Mouse (Mus musculus) brain, embryonic 14.5 days (tissue): ENCODE results near the gene Magix. TPM values are rescaled to one million over a fixed set of nuclear protein-coding genes. Genes with fewer than 3 reads are reported as not detected.

Experiments
- DNase-seq: peaks from one replicate; pipeline ENCODE4 v3.0.0-alpha.2; 2011; ENCODE audit warnings: low read depth
- CTCF ChIP-seq: fragments of 200-500 bp; IDR thresholded peaks from 2 replicates; pipeline ENCODE4 v1.5.1; 2012; ENCODE audit warnings: inconsistent platforms, mild to moderate bottlenecking, moderate library complexity, borderline replicate concordance; ENCODE audit not compliant: insufficient read depth, insufficient read length; ENCODE audit errors: extremely low read depth
- POLR2A ChIP-seq: fragments of 200-500 bp; IDR thresholded peaks from 2 replicates; pipeline ENCODE4 v1.6.1; 2012; ENCODE audit warnings: mild to moderate bottlenecking, inconsistent platforms, borderline replicate concordance; ENCODE audit not compliant: poor library complexity, insufficient read depth, insufficient read length, severe bottlenecking; ENCODE audit errors: extremely low read depth
- polyA plus RNA-seq: library from polyadenylated mRNA; depleted of rRNA; stranded (reverse); fragments of >200 nt; gene quantifications from 2 replicates; pipeline ENCODE4 v1.2.3, GENCODE M21; 2012; rRNA removed

The Magix gene
- polyA plus RNA-seq, 1 experiment: 0.21 TPM

DNA sequence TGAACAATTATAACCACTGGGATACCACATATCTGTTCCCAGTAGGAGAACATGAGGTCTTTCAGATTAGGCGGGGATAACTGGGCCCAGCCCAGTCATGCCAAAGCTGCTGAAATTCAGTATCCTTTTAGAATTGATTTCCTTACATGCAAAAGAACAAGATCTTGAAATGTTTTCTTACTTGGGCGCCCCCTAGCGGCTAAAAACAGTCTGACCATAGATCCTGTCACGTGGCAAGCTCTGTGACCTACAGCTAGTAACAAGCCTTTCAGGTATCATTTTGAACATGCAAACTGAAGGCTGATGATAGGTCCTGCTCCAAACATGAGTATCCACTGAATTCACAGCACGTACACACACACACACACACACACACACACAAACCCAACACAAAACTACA, 35.7 kb downstream of the Magix start:
- DNase-seq: peak; percentile 84
- peak; percentile 58; the same call in 1 of the 2 replicates for TF ChIP-seq CTCF
- TF ChIP-seq POLR2A: no peak

DNA sequence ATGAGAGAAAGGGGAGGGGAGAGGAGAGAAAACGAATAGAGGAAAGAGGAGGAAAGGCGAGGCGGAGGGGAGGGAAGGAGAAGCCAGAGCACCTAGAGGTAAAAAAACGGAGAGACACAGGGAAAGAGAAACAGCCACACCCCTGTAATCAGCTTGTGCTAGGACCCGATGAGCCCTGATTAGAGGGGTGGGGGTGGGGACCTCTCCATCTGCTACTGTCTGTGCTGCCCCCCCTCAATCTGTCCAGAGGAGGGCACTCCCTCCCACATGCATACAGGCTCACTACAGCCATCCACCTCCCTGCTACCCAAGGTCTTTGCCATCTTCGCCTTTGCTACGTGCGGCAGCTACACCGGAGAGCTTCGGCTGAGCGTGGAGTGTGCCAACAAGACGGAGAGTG, 40.3 kb downstream of the Magix start:
- TF ChIP-seq CTCF (no peak), POLR2A (no peak)
- DNase-seq: peak; percentile 39

DNA sequence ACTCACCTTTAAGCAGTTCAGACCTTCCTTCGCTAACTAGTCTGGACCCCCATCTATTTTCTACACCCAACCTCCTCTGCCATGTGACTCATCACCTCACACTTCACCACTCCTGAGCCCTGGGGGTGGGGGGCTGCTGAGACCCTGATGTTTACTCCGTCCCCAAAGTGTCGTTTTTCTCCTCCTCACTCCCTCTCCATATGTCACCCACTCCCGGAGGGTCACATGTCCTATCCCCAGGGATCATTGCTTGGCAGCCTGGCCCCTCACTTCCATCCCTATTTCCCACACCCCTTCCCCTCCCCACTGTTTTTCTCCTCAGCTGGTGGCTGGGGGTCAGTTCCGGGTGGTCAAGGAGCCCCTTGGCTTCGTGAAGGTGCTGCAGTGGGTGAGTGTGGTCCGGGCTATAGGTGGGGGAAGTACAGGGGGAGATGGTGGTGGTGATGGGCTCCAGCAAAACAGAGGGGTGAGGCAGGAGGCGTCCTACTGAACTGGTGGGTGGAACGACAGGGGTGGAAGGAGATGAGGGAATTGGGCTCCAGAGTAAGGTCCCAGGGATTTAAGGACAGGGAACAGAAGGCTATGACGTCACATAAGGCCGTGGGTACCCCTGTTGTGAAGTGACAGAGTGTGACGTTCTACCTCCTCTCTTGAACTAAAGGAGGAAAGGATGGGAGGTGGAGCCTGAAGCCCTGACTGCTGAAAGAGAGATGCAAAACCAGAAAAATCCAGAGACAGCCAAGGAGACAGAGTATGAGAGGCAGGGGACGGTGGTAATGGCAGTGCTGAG, 41.3 kb downstream of the Magix start:
- TF ChIP-seq CTCF: no peak
- no peak for TF ChIP-seq POLR2A

GRCm38 (mm10) chrX:7638401-7639091, 42.5 kb downstream of the Magix start, which contains the start of gene Syp:
TSS of gene Syp (plus strand) at chrX:7638471.
- TF ChIP-seq POLR2A: peak; percentile 4; the same call in 1 of the 2 replicates
- no peak for TF ChIP-seq CTCF
- DNase-seq: peak; percentile 94

More for the DNA sequence above, 41.3 kb downstream of the Magix start:
- DNase-seq: peak; percentile 50

GRCm38 (mm10) chrX:7635101-7635500, 46.0 kb downstream of the Magix start:
- TF ChIP-seq POLR2A (no peak), CTCF (no peak)
- DNase-seq: no peak

DNA sequence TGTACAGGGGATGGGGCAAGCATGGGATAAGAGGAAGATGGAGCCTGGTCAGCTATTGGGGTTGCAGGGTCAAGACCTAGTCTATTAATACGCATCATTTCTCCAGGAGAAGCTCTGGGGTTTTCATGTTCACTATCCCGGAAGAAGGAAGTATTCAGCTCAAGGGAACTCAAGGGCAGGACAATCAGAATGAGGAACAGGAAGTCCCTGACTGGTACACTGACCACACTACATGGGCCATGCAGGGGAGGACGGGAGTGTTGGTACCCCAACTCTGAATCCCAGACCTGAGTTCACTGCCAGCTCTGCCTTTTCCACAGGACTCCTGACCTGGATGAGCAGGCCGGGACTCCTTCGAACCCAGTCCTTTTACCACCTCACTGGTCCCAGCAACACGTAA, 48.5 kb downstream of the Magix start:
- no peak for TF ChIP-seq CTCF
- no peak for TF ChIP-seq POLR2A
- no peak for DNase-seq

Other genes with a start within 250 kb of the Magix start
- gene Foxp3, start 107.6 kb downstream of the Magix start, polyA plus RNA-seq: 0.07 and 0.13 TPM in 2 replicates
- gene Ppp1r3f, start 107.0 kb downstream of the Magix start, polyA plus RNA-seq: 9.6 and 9.8 TPM in 2 replicates
- gene Ccdc22, start 75.7 kb downstream of the Magix start, polyA plus RNA-seq: 26.8 and 35.3 TPM in 2 replicates
- gene Cacna1f, start 74.2 kb downstream of the Magix start, polyA plus RNA-seq: 0.15 and 0.36 TPM in 2 replicates
- 160 and 180 TPM in 2 replicates for gene Syp, start 42.8 kb downstream of the Magix start, polyA plus RNA-seq
- gene Prickle3, start 24.0 kb downstream of the Magix start, polyA plus RNA-seq: 3.3 and 3.4 TPM in 2 replicates
- gene Plp2, start 9.9 kb downstream of the Magix start, polyA plus RNA-seq: 42.9 and 51.1 TPM in 2 replicates
- 24.5 and 28.2 TPM in 2 replicates for gene Gpkow, start 15.9 kb upstream of the Magix start, polyA plus RNA-seq
- 42.1 and 47.1 TPM in 2 replicates for gene Wdr45, start 33.1 kb upstream of the Magix start, polyA plus RNA-seq
- 0.33 and 0.63 TPM in 2 replicates for gene Gm45208, start 41.0 kb upstream of the Magix start, polyA plus RNA-seq
- 95.6 and 106 TPM in 2 replicates for gene Praf2, start 47.2 kb upstream of the Magix start, polyA plus RNA-seq
- 86.8 and 89.7 TPM in 2 replicates for gene Ccdc120, start 69.7 kb upstream of the Magix start, polyA plus RNA-seq
- gene Tfe3, start 81.3 kb upstream of the Magix start, polyA plus RNA-seq: 14.1 and 22.6 TPM in 2 replicates
- 85.4 and 86.1 TPM in 2 replicates for gene Gripap1, start 108.5 kb upstream of the Magix start, polyA plus RNA-seq
- 5.7 and 6.2 TPM in 2 replicates for gene Kcnd1, start 141.0 kb upstream of the Magix start, polyA plus RNA-seq
- 42.4 and 56.4 TPM in 2 replicates for gene Otud5, start 160.1 kb upstream of the Magix start, polyA plus RNA-seq
- gene Pim2, start 197.0 kb upstream of the Magix start, polyA plus RNA-seq: 19.8 and 23.3 TPM in 2 replicates
- 41.0 and 60.1 TPM in 2 replicates for gene Slc35a2, start 202.8 kb upstream of the Magix start, polyA plus RNA-seq
- gene Pqbp1, start 218.0 kb upstream of the Magix start, polyA plus RNA-seq: 191 and 193 TPM in 2 replicates
- 55.5 and 65.5 TPM in 2 replicates for gene Timm17b, start 218.1 kb upstream of the Magix start, polyA plus RNA-seq
- gene Gm10491, start 226.6 kb upstream of the Magix start, polyA plus RNA-seq: not detected in 2 replicates
- not detected in 2 replicates for gene Gm10490, start 228.3 kb upstream of the Magix start, polyA plus RNA-seq
- 88.1 and 140 TPM in 2 replicates for gene Pcsk1n, start 238.6 kb upstream of the Magix start, polyA plus RNA-seq
- gene Eras, start 247.4 kb upstream of the Magix start, polyA plus RNA-seq: 0.06 TPM in 1 of 2 replicates, not detected in the other